Mouse (Mus musculus) naive thymus-derived CD4-positive, alpha-beta T cell, adult 2 months (primary cell): ENCODE measurements around the gene Mrgpra6.

Experiments used
- DNase-seq: peaks from one replicate; pipeline ENCODE4 v3.0.0-alpha.2; 2011; ENCODE audit warnings: low read depth

The Mrgpra6 gene

GRCm38 (mm10) chr7:47204830-47205229, at the start of gene Mrgpra6:
Gene Mrgpra6, minus strand, starts transcription at chr7:47204920.
- no peak for DNase-seq

- DNase-seq = no peak
Observed at GRCm38 (mm10) chr7:47252770-47253169, 48.0 kb upstream of the Mrgpra6 start, which contains the start of gene Mrgpra9. Gene Mrgpra9, minus strand, starts transcription at chr7:47252848.

DNA sequence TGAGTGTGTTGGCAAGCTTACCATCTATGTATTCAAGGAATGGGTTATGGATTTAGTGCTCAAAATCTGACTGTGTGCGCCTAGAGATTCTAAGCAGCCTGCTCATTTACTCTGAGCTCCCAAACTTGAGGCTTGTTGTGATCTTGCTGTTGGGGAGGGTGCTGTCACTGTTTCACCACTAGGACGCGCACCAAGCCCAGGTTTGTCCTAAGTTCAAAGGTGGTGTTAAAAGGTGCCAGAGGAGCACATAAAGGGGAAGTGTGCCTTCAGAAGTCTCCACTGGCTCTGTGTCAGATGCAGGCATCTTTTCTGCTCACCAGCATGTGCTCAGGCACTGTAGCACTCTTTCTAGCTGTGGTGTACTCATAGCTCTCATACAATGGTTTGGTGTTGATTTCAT, 39.9 kb upstream of the Mrgpra6 start:
- no peak for DNase-seq

GRCm38 (mm10) chr7:47195271-47195670, 9.4 kb downstream of the Mrgpra6 start:
- DNase-seq = no peak

- no peak for DNase-seq
Observed at GRCm38 (mm10) chr7:47170814-47171213, 33.9 kb downstream of the Mrgpra6 start.

DNA sequence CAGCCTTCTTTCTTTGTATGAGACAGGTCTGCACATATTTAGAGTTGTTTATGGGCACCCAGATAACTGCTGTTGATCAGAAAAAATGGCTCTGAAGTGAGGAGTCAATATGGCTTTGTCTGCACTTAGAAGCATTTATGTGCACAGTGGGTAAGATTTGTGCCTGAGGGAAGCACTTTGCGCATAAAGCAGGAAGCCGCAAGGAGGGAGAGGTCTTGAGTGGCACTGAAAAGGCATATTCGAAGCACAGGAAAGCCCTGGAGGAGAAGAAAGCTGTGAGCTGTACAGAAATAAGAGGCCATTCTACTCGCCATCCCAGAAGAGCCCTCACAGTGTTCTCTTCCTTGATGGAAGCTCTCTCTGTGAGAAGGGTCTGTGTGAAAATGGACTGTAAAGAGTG, 39.7 kb downstream of the Mrgpra6 start:
- no peak for DNase-seq

GRCm38 (mm10) chr7:47163203-47163602, 41.5 kb downstream of the Mrgpra6 start:
- DNase-seq = no peak

DNA sequence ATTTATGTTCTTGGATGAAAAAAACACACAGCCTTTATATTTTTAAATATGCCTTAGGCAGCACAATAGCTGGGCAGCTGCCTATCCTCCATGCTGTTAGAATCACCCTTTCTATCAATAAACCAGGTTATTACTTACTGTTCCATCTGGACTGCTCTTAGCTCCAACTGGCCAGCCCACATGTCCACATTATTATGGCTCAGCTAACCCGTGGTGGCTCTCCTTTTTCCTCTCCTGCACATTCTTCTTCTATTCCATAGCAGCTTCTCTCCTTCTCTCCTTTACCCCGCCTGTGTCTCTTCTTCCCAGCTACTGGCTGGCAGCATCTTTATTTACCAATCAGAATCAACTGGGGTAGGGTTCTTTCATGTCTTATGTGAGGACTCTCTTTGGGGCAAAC, 46.3 kb downstream of the Mrgpra6 start:
- no peak for DNase-seq

DNA sequence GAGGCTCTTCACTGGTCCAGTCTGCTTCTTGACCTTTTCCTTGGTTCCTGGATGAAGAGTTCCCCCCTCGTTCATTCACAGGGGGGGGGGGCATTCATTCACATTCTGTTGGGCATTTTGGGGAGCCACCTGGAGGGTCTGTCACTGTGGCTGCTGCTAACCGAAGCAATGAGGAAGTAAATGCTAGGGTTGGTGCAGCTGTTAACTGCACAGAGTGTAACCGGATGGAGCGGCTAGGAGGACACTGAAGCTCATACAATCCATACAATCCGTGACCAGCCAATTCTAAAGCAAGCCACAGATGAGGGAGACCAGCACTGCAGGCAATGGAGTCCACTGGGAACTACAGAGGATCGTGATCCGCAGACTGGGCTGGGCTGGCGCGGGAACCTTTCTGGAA, 47.0 kb downstream of the Mrgpra6 start:
- DNase-seq = no peak

GRCm38 (mm10) chr7:47155849-47156248, 48.9 kb downstream of the Mrgpra6 start:
- no peak for DNase-seq

- no peak for DNase-seq
Observed at GRCm38 (mm10) chr7:47155396-47155795, 49.3 kb downstream of the Mrgpra6 start.

DNA sequence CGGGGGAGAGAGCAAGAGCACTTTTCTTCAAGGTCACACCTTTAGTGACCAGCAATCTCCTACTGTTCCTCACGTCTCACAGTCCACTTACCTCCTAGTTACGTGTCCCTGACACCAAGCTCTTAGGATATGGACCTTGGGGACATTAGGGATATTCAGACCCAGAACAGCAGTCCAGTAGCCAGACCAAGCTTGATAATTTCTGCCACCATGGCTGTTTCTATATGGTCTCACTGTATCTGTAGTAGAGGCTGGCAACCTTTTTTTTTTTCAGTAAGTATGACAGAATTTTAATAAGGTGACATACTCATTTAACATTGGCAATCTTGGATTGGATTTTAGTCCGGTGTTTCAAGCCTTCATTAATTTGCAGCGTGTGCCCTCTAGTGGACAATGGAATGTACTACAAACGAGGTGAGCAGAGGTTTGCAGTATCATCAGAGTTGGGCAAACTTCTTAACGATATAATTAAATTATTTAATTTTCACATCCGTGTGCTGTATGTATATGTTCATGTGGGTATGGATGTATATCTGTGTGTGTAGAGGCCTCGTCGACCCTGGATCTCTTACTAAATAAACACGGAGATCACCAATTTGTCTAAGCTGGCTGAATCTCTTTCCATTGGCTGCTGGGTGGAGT, 54.2 kb downstream of the Mrgpra6 start:
- peak; percentile 68 for DNase-seq

- DNase-seq = no peak
Observed at GRCm38 (mm10) chr7:47148298-47148697, 56.4 kb downstream of the Mrgpra6 start.

DNA sequence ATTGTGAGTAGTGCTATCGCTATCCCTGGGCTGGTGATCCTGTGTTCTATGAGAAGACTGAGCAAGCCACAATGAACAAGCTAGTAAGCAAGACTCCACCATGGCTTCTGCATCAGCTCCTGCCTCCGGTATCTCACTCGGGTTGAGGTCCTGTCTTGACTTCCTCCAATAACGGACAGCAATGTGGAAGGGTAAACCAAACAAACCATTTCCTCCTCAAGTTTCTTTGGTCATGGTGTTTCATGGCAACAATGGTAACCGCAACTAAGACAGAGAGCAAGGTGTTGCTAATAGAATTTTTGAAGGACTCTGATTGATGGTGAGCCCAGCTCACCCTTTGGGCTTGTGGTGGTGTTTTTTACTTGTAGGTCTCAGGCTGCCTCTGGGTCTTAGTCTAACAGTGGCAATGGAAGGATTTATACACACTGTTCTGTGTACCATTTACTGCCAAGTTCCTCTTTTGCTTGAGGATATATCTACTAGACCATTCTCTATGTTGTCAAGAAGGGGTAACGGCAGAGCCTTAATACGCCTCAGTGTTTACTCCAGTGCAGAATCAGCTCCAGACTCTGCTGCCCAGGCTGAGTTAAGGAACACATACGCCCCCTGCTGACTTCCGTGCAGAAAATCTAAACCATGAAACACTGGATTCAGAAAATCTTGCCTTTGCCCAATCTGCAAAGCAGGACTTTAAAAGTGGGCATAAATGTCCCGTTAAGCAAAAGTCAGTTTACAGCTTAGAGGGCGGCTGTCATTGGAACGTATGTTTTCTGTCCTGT, 58.5 kb downstream of the Mrgpra6 start:
- DNase-seq = peak; percentile 42

DNA sequence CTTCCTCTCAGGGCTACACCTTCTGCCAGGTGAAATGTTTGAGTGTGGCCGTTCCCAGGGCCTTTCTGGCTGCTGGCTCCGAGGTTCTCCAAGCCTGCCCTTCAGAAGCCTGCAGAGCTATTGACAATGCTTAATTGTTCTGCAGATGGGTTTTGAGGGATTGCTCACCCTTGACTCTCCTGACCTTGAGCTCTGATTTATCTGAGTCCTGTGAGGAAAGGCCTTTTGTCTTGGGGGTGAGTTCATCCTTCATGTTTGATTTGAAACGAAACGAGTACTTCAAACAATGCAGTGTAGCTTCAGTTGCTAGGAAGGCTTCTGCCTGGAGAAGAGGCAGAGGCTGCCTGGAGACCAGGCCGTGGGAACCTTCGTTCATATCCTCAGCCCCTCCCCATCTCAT, 60.4 kb downstream of the Mrgpra6 start:
- no peak for DNase-seq

GRCm38 (mm10) chr7:47139823-47140325, 64.8 kb downstream of the Mrgpra6 start:
- no peak for DNase-seq
